Mouse (Mus musculus): ENCODE measurements around the gene Dgat2. TPM values are rescaled to one million over a fixed set of nuclear protein-coding genes. Genes with fewer than 3 reads are reported as not detected.

Gene Dgat2
- polyA plus RNA-seq, 1 experiment from 2014 or later, result 44.2 TPM

DNA sequence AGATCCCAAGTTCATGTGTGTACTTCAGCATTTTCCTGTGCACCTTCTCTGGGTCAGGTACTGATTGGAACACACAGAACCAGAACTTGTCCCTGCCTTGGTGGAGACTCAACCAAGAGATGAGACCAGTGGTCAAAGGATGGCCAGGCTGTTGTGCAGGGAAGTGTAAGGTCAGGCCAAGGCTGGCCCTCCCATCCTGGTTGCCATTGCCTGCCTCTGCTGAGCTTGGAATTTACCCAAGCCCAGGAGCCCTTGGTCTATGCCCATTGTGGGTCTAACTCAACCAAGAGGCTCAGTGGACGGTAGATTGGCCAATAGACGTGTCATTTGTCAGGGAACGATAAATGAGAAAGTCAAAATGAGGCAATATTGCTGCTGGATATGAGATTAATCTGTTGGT is 2.9 kb upstream of the Dgat2 start:
- Histone ChIP-seq H3K9me3 (ENCODE audit: control insufficient read depth, low read length) (no peaks in the 10 kb centered on the region), H3K4me1 (replicated peaks; ENCODE audit: control insufficient read depth, insufficient read depth, low read length) (0 out of 2 replicates have a peak, but pooled peaks cover 7% of the 10 kb centered on the region), H3K4me2 (ENCODE audit: low read length) (no peak overlapping the region), H3K36me3 (ENCODE audit: control insufficient read depth, insufficient read depth, low read length) (no peaks in the 10 kb centered on the region), H3K9ac (ENCODE audit: low read length) (no peak overlapping the region), H3K4me3 (ENCODE audit: low read depth, low read length) (no peak overlapping the region), H3K27me3 (replicated peaks; ENCODE audit: control insufficient read depth, insufficient read depth, low read length) (no peaks in the 10 kb centered on the region; the same call in 1 of the 2 replicates), H3K27ac (ENCODE audit: low read depth) (no peak overlapping the region)
- no peak for ATAC-seq (replicated peaks; ENCODE audit: low FRiP score, low TSS enrichment, low read depth)
- DNase-seq (ENCODE audit: low spot score), result no peak
- WGBS, result 88% methylated on average over 3 of the region's 3 CpGs

DNA sequence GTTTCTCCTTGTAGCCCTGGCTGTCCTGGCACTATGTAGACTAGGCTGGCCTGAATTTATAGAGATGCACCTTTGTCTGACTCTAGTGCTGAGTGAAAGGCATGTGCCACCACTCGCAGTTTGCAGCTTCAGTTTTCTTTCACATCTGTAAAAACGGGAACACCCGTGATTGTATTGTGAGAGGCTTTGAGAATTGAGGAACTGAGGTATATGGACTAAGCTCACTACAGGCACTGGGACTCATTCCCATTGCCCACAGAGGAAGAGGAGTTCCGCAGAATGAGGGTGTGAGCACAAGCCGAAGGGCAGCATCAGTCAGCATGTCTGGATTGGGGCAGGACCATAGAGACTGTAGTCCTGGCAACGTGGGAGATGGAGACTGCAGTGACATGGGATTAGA is 1.2 kb upstream of the Dgat2 start:
- 71% methylated on average over 6 of the region's 6 CpGs for WGBS
- H3K4me2 ChIP-seq (ENCODE audit: low read length), result 0 out of 2 replicates have a peak overlapping the region, but pooled peaks have one; percentile 95
- DNase-seq (ENCODE audit: low spot score) (no peak), ATAC-seq (replicated peaks; ENCODE audit: low FRiP score, low TSS enrichment, low read depth) (no peak)
- no peak overlapping the region for H3K9ac ChIP-seq (ENCODE audit: low read length)
- no peak overlapping the region for H3K27ac ChIP-seq (ENCODE audit: low read depth)
- no peaks in the 10 kb centered on the region for H3K9me3 ChIP-seq (ENCODE audit: control insufficient read depth, low read length)
- H3K4me1 ChIP-seq (replicated peaks; ENCODE audit: control insufficient read depth, insufficient read depth, low read length), result peaks cover 7% of the 10 kb centered on the region; the same call in 1 of the 2 replicates
- no peak overlapping the region for H3K4me3 ChIP-seq (ENCODE audit: low read depth, low read length)
- H3K36me3 ChIP-seq (ENCODE audit: control insufficient read depth, insufficient read depth, low read length), result no peaks in the 10 kb centered on the region
- H3K27me3 ChIP-seq (replicated peaks; ENCODE audit: control insufficient read depth, insufficient read depth, low read length), result no peaks in the 10 kb centered on the region; the same call in 1 of the 2 replicates

DNA sequence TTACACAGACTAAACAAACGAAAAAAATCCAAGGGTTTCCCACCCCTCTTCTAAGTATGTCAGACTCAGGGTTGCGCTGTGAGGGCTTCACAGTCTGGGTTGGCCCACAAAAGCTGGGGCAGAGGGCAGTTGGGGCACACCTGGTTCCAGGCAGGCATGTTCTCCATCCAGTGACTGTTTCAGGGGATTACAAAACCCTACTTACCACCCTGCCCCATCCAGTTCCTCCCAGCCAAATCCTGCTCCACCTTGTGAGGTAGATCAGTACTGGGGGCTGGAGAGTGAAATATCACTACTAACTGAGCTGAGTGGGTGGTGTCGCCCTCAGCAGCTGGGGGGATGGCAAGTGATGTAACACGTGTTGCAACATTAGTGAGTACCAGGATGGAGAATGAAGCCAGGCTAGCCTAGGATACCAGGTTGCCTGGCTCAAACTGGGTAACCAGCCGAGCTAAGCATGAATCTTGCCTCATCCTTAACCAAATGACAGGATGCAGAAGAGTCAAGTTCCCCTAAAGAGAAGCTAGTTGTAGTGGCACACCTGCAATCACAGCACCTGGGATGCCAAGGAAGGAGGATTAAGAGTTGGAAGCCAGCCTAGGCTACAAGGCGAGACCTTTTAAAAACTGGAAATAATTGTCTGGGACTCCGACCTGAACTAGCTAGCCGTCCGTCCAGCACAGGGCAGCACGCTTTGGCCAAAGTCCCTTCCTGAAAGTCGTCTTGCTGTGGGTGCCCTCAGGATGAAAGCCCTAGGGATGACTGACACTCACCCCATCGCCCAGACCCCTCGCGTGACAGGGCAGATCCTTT is 694 bp downstream of the Dgat2 start:
- 20% methylated on average over 14 of the region's 14 CpGs for WGBS
- H3K9ac ChIP-seq (ENCODE audit: low read length), result peak overlapping the region; percentile 70
- ATAC-seq (replicated peaks; ENCODE audit: low FRiP score, low TSS enrichment, low read depth), result peak; percentile 50
- H3K4me3 ChIP-seq (ENCODE audit: low read depth, low read length), result peak overlapping the region; percentile 62
- peak overlapping the region; percentile 95 for H3K4me2 ChIP-seq (ENCODE audit: low read length)
- DNase-seq (ENCODE audit: low spot score), result peak; percentile 63
- H3K9me3 ChIP-seq (ENCODE audit: control insufficient read depth, low read length), result no peaks in the 10 kb centered on the region
- peaks cover 7% of the 10 kb centered on the region; the same call in 1 of the 2 replicates for H3K4me1 ChIP-seq (replicated peaks; ENCODE audit: control insufficient read depth, insufficient read depth, low read length)
- H3K36me3 ChIP-seq (ENCODE audit: control insufficient read depth, insufficient read depth, low read length), result no peaks in the 10 kb centered on the region
- H3K27me3 ChIP-seq (replicated peaks; ENCODE audit: control insufficient read depth, insufficient read depth, low read length), result no peaks in the 10 kb centered on the region; the same call in 1 of the 2 replicates
- H3K27ac ChIP-seq (ENCODE audit: low read depth), result no peak overlapping the region

DNA sequence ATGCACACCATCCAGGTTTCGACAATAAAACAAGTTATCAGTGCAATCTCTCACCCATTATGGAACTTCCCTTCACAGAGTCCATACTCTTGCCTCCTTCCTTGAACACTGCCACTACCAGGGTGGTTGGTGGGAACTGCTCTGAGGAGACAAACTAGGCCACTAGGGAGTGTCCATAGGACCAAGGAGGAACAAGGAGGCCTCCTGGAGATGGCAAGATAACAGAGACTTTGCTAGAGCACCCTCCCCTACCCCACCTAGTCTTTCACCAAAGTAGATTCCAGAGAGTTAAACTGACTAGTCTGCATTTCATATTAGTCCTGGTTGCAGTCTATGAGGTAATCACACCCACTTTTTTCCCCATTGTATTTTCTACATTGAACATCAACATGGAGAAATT is 2.4 kb downstream of the Dgat2 start:
- H3K4me2 ChIP-seq (ENCODE audit: low read length), result no peak overlapping the region

DNA sequence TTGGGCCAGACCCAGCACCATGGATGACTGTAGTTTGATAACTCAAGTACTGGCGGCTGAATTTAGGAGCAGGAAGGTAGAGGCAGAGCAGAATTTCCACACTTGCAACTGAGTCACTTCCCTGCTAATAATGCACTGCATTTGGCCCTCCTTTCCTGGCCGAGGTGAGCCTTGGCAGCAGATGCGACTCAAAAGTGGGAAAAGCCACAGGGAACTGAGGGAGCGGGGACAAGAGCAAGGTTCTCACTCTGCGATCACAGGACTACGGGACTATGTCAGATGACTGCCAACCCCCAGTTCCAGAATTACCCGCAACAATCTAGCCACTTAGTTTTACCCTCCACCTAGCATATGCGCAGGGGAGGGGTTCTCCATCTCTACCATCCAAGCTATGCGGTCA is 3.2 kb downstream of the Dgat2 start:
- Histone ChIP-seq H3K27ac (ENCODE audit: low read depth) (no peak overlapping the region), H3K9ac (ENCODE audit: low read length) (no peak overlapping the region), H3K36me3 (ENCODE audit: control insufficient read depth, insufficient read depth, low read length) (no peaks in the 10 kb centered on the region), H3K27me3 (replicated peaks; ENCODE audit: control insufficient read depth, insufficient read depth, low read length) (no peaks in the 10 kb centered on the region; the same call in 1 of the 2 replicates), H3K4me1 (replicated peaks; ENCODE audit: control insufficient read depth, insufficient read depth, low read length) (peaks cover 7% of the 10 kb centered on the region; the same call in 1 of the 2 replicates), H3K4me3 (ENCODE audit: low read depth, low read length) (no peak overlapping the region), H3K9me3 (ENCODE audit: control insufficient read depth, low read length) (no peaks in the 10 kb centered on the region), H3K4me2 (ENCODE audit: low read length) (no peak overlapping the region)
- 86% methylated on average over 9 of the region's 9 CpGs for WGBS
- ATAC-seq (replicated peaks; ENCODE audit: low FRiP score, low TSS enrichment, low read depth) (no peak), DNase-seq (ENCODE audit: low spot score) (no peak)

More for the DNA sequence above, 2.4 kb downstream of the Dgat2 start:
- Histone ChIP-seq H3K27ac (ENCODE audit: low read depth) (no peak overlapping the region), H3K4me1 (replicated peaks; ENCODE audit: control insufficient read depth, insufficient read depth, low read length) (peaks cover 7% of the 10 kb centered on the region; the same call in 1 of the 2 replicates), H3K36me3 (ENCODE audit: control insufficient read depth, insufficient read depth, low read length) (no peaks in the 10 kb centered on the region), H3K4me3 (ENCODE audit: low read depth, low read length) (no peak overlapping the region), H3K9me3 (ENCODE audit: control insufficient read depth, low read length) (no peaks in the 10 kb centered on the region), H3K9ac (ENCODE audit: low read length) (no peak overlapping the region), H3K27me3 (replicated peaks; ENCODE audit: control insufficient read depth, insufficient read depth, low read length) (no peaks in the 10 kb centered on the region; the same call in 1 of the 2 replicates)
- DNase-seq (ENCODE audit: low spot score), result no peak
- 71% methylated on average over 1 of the region's 1 CpGs for WGBS
- no peak for ATAC-seq (replicated peaks; ENCODE audit: low FRiP score, low TSS enrichment, low read depth)

DNA sequence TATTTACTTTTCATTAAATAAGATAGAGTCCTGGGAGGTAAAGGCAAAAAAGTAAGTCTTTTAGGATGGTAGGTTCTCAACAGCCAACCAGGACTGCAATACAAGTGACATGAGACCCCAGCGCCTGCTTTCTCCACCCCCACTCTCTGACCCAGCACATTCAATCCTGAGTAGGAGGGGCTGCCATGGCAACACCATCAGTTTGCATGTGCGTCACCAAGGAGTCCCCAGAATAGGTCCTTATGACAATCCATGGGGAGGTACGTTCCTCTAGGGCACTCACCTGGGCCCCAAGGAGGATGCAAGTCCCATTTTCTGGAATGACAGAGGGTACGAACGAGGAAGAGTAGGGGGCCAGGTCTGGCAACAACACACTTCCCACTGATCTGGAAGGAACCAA is 5.1 kb downstream of the Dgat2 start:
- no peak overlapping the region for H3K9ac ChIP-seq (ENCODE audit: low read length)
- ATAC-seq (replicated peaks; ENCODE audit: low FRiP score, low TSS enrichment, low read depth), result no peak

DNA sequence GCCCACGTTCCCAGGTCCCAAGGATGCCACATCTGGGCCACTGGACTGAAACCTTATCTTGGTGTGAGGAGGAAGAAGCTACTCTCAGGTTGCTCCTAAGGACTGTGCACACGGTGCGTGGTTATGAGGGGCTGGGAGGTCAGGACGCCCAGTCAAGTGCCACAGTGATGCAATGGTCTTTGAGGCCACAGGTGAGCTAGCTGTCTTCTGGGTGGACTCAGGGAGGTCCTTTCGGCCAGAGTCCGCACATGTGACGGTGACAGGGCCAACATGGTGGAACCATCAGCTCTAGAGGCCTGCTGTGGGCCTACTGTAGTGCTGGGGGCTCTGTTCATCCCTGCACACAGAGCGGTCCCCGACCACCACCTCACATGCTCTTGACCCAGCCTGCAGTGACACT is 6.9 kb downstream of the Dgat2 start:
- DNase-seq (ENCODE audit: low spot score), result no peak
- 91% methylated on average over 9 of the region's 9 CpGs for WGBS
- H3K9me3 ChIP-seq (ENCODE audit: control insufficient read depth, low read length), result no peaks in the 10 kb centered on the region
- no peak overlapping the region for H3K9ac ChIP-seq (ENCODE audit: low read length)
- H3K4me2 ChIP-seq (ENCODE audit: low read length), result no peak overlapping the region
- no peak for ATAC-seq (replicated peaks; ENCODE audit: low FRiP score, low TSS enrichment, low read depth)
- H3K4me1 ChIP-seq (replicated peaks; ENCODE audit: control insufficient read depth, insufficient read depth, low read length), result peaks cover 3% of the 10 kb centered on the region
- no peaks in the 10 kb centered on the region for H3K27me3 ChIP-seq (replicated peaks; ENCODE audit: control insufficient read depth, insufficient read depth, low read length)
- no peaks in the 10 kb centered on the region for H3K36me3 ChIP-seq (ENCODE audit: control insufficient read depth, insufficient read depth, low read length)
- no peak overlapping the region for H3K4me3 ChIP-seq (ENCODE audit: low read depth, low read length)
- H3K27ac ChIP-seq (ENCODE audit: low read depth), result no peak overlapping the region

More for the DNA sequence above, 5.1 kb downstream of the Dgat2 start:
- H3K4me3 ChIP-seq (ENCODE audit: low read depth, low read length), result no peak overlapping the region
- H3K4me1 ChIP-seq (replicated peaks; ENCODE audit: control insufficient read depth, insufficient read depth, low read length), result peaks cover 7% of the 10 kb centered on the region; the same call in 1 of the 2 replicates
- no peaks in the 10 kb centered on the region for H3K27me3 ChIP-seq (replicated peaks; ENCODE audit: control insufficient read depth, insufficient read depth, low read length)
- H3K27ac ChIP-seq (ENCODE audit: low read depth), result no peak overlapping the region
- H3K4me2 ChIP-seq (ENCODE audit: low read length), result no peak overlapping the region
- no peaks in the 10 kb centered on the region for H3K9me3 ChIP-seq (ENCODE audit: control insufficient read depth, low read length)
- H3K36me3 ChIP-seq (ENCODE audit: control insufficient read depth, insufficient read depth, low read length), result no peaks in the 10 kb centered on the region
- DNase-seq (ENCODE audit: low spot score), result no peak
- WGBS, result 90% methylated on average over 5 of the region's 5 CpGs

DNA sequence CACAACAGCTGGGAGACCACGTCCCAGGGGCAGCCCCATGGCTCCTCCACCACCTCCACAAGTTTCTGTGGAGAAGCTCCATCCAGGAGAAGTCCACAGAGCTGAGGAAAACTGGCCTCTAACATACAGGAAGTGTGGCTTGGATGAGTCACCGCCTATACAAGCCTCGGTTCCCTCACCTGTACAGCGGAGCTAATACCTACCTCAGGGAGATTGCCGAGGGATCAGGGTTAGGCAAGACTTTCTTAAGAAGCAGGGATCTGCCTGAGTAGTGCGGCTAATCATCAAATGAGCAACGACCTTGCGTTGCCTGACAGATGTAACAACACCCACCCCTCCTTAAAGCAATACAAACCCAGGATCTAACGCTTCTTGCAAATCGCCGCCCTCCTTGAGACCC is 7.4 kb downstream of the Dgat2 start:
- Histone ChIP-seq H3K9ac (ENCODE audit: low read length) (no peak overlapping the region), H3K27ac (ENCODE audit: low read depth) (no peak overlapping the region), H3K4me2 (ENCODE audit: low read length) (no peak overlapping the region), H3K4me1 (replicated peaks; ENCODE audit: control insufficient read depth, insufficient read depth, low read length) (peaks cover 3% of the 10 kb centered on the region), H3K4me3 (ENCODE audit: low read depth, low read length) (no peak overlapping the region), H3K27me3 (replicated peaks; ENCODE audit: control insufficient read depth, insufficient read depth, low read length) (no peaks in the 10 kb centered on the region), H3K9me3 (ENCODE audit: control insufficient read depth, low read length) (no peaks in the 10 kb centered on the region), H3K36me3 (ENCODE audit: control insufficient read depth, insufficient read depth, low read length) (no peaks in the 10 kb centered on the region)
- 74% methylated on average over 11 of the region's 11 CpGs for WGBS
- DNase-seq (ENCODE audit: low spot score), result no peak
- no peak; the same call in 1 of the 2 replicates for ATAC-seq (replicated peaks; ENCODE audit: low FRiP score, low TSS enrichment, low read depth)
